Mouse (Mus musculus) brain, embryonic 14.5 days (tissue): Measurements from ENCODE around the gene Sct. TPM values are rescaled to one million over a fixed set of nuclear protein-coding genes. Genes with fewer than 3 reads are reported as not detected.

Source experiments
- DNase-seq: peaks from one replicate; pipeline ENCODE4 v3.0.0-alpha.2; 2011; ENCODE audit warnings: low read depth
- CTCF ChIP-seq: fragments of 200-500 bp; IDR thresholded peaks from 2 replicates; pipeline ENCODE4 v1.5.1; 2012; ENCODE audit warnings: inconsistent platforms, mild to moderate bottlenecking, moderate library complexity, borderline replicate concordance; ENCODE audit not compliant: insufficient read depth, insufficient read length; ENCODE audit errors: extremely low read depth
- POLR2A ChIP-seq: fragments of 200-500 bp; IDR thresholded peaks from 2 replicates; pipeline ENCODE4 v1.6.1; 2012; ENCODE audit warnings: mild to moderate bottlenecking, inconsistent platforms, borderline replicate concordance; ENCODE audit not compliant: poor library complexity, insufficient read depth, insufficient read length, severe bottlenecking; ENCODE audit errors: extremely low read depth
- polyA plus RNA-seq: library from polyadenylated mRNA; depleted of rRNA; stranded (reverse); fragments of >200 nt; gene quantifications from 2 replicates; pipeline ENCODE4 v1.2.3, GENCODE M21; 2012

The Sct gene
- polyA plus RNA-seq, 1 experiment = 2.4 TPM

GRCm38 (mm10) chr7:141304537-141304936 lies 25.6 kb upstream of the Sct start:
- TF ChIP-seq POLR2A (no peak), CTCF (no peak)
- DNase-seq = no peak

GRCm38 (mm10) chr7:141302702-141303268 lies 23.9 kb upstream of the Sct start:
- DNase-seq = no peak
- TF ChIP-seq CTCF (no peak), POLR2A (no peak)

GRCm38 (mm10) chr7:141301386-141301785 lies 22.5 kb upstream of the Sct start:
- TF ChIP-seq POLR2A = no peak
- TF ChIP-seq CTCF = no peak
- no peak for DNase-seq

- TF ChIP-seq POLR2A = no peak
- no peak for TF ChIP-seq CTCF
- no peak for DNase-seq
Measured at GRCm38 (mm10) chr7:141299175-141299574, 20.2 kb upstream of the Sct start.

GRCm38 (mm10) chr7:141297926-141298650 lies 19.2 kb upstream of the Sct start:
- TF ChIP-seq CTCF = no peak
- TF ChIP-seq POLR2A = no peak
- DNase-seq = no peak

GRCm38 (mm10) chr7:141294479-141294878 lies 15.5 kb upstream of the Sct start:
- DNase-seq = no peak
- TF ChIP-seq CTCF = no peak
- TF ChIP-seq POLR2A = no peak

GRCm38 (mm10) chr7:141293852-141294471 lies 15.0 kb upstream of the Sct start:
- DNase-seq = peak; percentile 19
- peak; percentile 7; the same call in 1 of the 2 replicates for TF ChIP-seq CTCF
- no peak for TF ChIP-seq POLR2A

GRCm38 (mm10) chr7:141292583-141293388 lies 13.9 kb upstream of the Sct start:
- peak; percentile 28 for DNase-seq
- TF ChIP-seq POLR2A (no peak), CTCF (no peak)

GRCm38 (mm10) chr7:141291921-141292582 lies 13.1 kb upstream of the Sct start, which contains the start of gene Drd4:
Drd4 (plus strand) TSS chr7:141292006.
- TF ChIP-seq POLR2A = no peak
- no peak for TF ChIP-seq CTCF
- peak; percentile 64 for DNase-seq

GRCm38 (mm10) chr7:141288042-141288441 lies 9.1 kb upstream of the Sct start:
- no peak for DNase-seq
- TF ChIP-seq CTCF (no peak), POLR2A (no peak)

- TF ChIP-seq POLR2A = no peak
- TF ChIP-seq CTCF = no peak
- no peak for DNase-seq
Measured at GRCm38 (mm10) chr7:141282756-141283155, 3.8 kb upstream of the Sct start.

GRCm38 (mm10) chr7:141281442-141281841 lies 2.5 kb upstream of the Sct start:
- no peak for TF ChIP-seq POLR2A
- TF ChIP-seq CTCF = no peak
- DNase-seq = peak; percentile 82
